Mouse (Mus musculus) layer of hippocampus, adult 11-12 months (tissue): ENCODE measurements around the gene Pphln1.

Experiments used
- DNase-seq: peaks from one replicate; pipeline ENCODE4 v3.0.0; 2022; ENCODE audit warnings: low spot score

Pphln1 gene

GRCm38 (mm10) chr15:93435998-93436397 lies 37.8 kb downstream of the Pphln1 start:
- DNase-seq = no peak

- DNase-seq = peak; percentile 66
These were observed 40.5 kb downstream of the Pphln1 start for GRCm38 (mm10) chr15:93438663-93439062.

DNA sequence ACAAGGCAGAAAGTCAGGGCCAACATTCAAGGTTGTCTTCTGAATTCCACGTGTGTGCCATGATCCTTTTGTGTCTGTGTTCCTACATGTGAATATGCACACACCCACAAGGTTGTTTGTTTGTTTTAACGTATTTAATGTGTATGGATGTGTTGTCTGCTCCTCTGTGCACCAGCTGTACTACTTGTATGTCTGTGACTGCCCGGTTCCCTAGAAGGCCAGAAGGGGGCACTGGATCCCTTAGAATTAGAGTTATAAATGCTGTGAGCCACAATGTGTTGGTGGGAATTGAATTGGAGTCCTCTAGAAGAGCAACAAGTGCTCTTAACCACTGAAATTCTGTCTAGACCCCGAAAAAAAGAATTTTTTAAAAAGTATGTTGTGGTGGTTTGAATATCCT lies 44.1 kb downstream of the Pphln1 start:
- no peak for DNase-seq

GRCm38 (mm10) chr15:93443676-93444075 lies 45.5 kb downstream of the Pphln1 start:
- DNase-seq = no peak

- no peak for DNase-seq
These were observed 50.7 kb downstream of the Pphln1 start for GRCm38 (mm10) chr15:93448862-93449261.

DNA sequence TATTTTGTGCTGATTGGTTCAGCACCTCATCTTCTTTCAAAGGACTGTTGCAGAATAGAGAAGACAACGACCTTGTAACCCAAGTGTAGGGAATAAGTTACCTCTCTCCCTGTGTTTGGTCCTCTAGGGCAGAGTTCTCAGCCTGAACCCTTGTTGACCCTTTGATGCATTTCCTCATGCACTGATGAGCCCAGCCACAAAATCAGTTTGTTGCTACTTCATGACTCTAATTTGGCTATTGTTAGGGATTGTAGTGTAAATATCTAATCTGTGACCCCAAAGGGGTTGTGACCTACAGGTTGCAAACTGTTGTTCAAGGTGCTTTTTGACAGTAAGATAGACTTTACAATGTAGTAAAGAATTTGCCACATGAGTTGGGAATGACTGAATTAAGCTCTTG lies 55.1 kb downstream of the Pphln1 start:
- DNase-seq = no peak

- no peak for DNase-seq
These were observed 57.9 kb downstream of the Pphln1 start for GRCm38 (mm10) chr15:93456005-93456404.

DNA sequence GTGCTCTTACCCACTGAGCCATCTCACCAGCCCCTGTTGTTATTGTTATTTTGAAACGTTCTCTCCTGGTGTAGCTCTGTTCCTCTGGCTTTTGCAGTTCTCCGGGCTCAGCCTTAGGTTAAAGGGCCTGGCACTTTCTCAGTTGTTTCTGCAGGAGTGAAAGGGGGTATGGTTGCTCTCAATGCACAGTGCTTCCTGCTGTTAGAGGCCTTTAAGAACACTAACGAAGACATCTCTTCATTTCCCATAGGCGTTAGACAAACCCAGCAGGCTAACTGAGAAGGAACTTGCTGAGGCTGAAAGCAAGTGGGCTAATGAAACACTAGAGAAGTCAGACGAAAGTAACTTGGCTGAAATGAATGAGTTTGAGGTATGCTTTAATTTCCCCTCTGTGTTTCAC lies 61.3 kb downstream of the Pphln1 start:
- DNase-seq = no peak

DNA sequence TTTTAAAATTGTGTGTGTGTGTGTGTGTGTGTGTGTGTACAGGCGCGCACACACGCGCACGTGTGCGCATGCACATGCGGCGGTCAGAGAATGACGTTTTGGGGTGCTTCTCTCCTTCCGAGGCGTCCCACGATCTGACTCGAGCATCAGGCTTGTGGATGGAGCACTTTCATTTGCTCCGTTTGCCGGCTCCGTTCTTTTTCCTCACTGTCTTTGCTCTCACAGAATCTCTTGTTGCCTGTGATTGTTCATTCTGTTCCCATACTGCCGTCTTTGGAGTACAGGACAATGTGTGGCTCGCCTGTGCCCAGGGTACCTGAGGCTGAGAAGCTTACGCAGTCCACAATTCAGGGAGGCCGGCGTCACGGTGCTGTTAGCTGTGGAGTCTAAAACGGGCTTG lies 62.9 kb downstream of the Pphln1 start:
- no peak for DNase-seq

- DNase-seq = no peak
These were observed 73.5 kb downstream of the Pphln1 start for GRCm38 (mm10) chr15:93471651-93472050.

DNA sequence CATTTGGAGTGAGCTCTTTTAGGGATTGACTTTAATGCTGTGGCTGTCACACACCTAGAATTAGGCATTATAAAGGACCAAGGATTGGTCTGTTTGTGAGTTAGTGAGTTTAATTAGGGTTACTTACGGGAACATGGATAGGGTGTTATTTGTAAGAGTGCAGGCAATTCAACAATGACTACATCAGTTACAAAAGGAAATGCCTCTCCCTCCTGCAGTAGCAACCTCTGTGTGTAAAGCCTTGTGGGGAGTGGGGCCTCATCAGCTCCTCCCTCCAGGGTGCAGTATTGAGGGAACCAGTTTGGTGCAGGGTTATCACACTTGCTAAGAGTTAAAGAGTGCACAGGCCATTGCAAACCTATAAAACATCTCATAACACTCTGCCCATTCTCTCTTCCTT lies 73.9 kb downstream of the Pphln1 start:
- no peak for DNase-seq

- DNase-seq = no peak
These were observed 76.1 kb downstream of the Pphln1 start for GRCm38 (mm10) chr15:93474277-93474676.

DNA sequence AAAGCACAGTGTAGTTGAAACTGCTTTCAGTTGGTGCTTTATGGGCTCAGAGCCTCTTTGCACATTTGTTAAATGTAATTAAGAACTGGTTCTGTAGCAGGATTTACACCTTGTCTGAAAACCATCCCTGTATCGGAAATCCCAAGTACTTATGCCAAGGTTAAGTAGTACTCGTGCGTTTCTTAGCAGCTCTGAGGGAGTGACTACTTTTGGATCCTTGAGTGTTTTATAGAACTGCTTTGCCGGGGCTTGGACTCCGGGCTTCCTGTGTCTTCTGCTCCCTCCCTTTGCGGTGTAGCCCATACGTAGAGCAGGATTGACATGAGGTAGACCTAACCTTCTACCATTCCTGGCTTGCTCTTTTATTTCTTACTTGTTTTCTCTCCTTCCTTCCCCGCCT lies 77.5 kb downstream of the Pphln1 start:
- no peak for DNase-seq

GRCm38 (mm10) chr15:93477729-93478128 lies 79.6 kb downstream of the Pphln1 start:
- DNase-seq = no peak

- no peak for DNase-seq
These were observed 80.5 kb downstream of the Pphln1 start for GRCm38 (mm10) chr15:93478676-93479075.

DNA sequence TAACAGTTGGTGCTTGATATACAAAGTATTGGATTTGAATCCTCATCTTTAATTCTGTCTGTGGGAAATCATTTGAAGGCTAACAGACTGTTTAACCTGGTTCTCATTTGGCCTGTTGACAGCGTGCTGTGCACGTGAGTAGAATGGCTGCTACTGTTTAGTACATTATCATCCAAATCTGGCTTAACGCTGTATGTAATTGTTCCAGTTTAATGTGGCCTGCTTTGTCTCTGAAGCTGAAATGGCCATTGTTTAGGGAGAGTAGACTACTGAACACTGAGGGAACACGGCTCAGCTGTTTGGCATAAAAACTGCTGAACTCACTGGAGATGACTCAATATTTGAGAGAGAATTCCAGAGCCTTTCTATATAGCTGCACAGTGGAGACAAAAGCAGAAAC lies 81.3 kb downstream of the Pphln1 start:
- DNase-seq = peak; percentile 58

DNA sequence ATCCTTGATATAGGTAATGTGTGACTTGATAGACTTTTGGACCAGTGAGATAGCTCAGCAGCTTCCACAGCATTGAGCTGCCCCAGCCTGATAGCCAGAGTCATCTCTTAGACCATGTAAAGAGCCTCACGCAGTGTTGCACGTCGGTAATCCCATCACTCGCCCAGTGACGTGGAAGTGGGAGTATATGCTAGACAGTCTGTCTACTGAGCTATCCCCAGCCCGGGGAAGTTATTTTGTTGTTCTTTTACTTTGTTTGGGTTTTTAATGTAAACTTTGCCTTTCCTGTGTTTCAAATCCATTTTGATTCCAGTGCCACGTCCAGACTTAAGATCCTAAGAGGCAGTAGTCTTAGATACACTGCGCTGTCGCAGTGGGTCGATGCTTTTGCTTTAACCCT lies 83.0 kb downstream of the Pphln1 start:
- DNase-seq = no peak

DNA sequence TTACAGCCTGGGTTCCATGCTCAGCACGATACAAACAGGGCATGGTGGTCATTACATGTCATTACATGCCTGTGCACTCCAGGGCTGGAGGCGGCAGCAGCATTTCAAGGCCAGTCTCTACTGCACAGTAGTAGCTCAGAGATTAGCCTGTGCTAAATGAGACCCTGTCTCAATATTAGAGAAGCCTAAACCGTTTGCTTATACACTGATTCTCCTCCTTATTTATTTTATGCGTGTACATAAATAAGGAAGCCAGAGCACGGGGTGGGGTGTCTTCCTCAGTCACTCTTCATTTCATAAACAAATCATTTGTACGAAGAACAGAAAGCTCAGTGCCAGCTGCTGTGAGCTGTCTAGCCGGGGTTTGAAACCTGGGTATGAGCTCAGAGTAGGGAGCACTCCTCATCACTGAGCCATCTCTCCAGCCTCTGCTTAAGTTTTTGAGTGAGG lies 86.1 kb downstream of the Pphln1 start:
- DNase-seq = no peak

- no peak for DNase-seq
These were observed 87.1 kb downstream of the Pphln1 start for GRCm38 (mm10) chr15:93485252-93485651.

DNA sequence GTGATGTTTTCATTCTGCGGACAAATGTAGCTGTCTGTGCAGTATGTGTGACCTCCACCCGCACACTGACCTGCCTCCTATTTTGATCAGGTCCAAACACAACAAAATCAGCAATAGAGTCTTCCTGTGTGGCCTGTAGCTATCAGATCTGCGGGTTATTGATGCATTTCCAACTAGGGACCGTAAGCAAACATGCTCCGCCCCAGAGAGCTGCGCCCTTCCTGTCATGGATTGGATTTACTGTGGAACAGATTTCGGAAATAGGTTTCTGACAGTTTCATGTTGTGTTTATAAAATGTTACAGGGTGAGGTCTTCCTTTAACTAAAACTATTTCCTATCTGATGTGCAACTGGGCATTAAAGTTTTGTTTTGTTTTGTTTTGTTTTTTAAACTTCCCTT lies 87.9 kb downstream of the Pphln1 start:
- no peak for DNase-seq

- no peak for DNase-seq
These were observed 91.4 kb downstream of the Pphln1 start for GRCm38 (mm10) chr15:93489597-93489996.

- DNase-seq = no peak
These were observed 96.5 kb downstream of the Pphln1 start for GRCm38 (mm10) chr15:93494700-93495099.

DNA sequence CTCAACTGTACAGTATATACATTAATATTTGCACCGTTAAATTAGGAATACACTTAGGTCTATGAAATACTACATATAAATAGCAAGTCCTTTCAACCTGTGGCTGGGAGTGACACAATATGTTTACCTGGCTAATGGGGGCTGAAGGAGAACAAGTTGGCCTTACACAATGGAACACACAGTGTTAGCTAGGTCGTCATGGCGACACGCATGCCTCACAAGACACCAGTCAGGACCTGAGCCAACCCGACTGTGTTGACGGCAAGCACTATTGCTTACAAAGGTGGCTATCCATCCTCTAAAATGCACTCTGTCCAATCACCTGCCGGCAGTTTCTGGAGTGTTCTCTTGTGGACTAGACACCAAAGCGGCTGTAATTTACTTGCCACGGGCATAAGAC lies 101.7 kb downstream of the Pphln1 start:
- no peak for DNase-seq

GRCm38 (mm10) chr15:93502703-93503102 lies 104.6 kb downstream of the Pphln1 start:
- no peak for DNase-seq

DNA sequence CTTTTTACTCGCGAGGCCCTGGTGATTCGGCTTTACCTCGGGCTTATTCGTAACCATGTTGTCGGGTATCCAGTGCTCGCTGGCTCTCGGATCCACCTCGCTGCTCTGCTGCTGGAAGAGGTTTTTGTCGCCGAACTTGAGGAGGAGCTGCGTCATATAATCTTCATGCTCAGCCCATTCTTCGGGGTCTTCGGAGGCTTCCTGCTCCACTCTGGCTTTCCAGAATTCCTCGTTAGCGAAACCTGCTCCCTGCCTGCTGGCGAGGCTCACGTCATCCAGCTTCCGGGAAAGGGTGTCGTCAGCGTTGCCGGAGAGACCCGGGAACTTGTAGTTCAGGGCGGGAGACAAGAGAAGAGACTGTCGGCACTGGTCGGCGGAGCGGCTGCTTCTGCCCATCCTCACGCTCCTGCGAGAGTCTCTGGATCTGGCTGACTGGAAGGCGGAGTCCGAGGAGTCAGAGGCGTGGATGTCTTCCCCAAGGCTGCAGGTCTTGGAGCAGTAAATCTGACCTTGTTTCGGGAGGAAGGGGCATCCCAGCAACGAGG lies 105.1 kb downstream of the Pphln1 start:
- DNase-seq = no peak
